Mouse (Mus musculus): ENCODE data around the gene Lypd6. TPM values are rescaled to one million over a fixed set of nuclear protein-coding genes. Genes with fewer than 3 reads are reported as not detected.

Gene Lypd6
- total RNA-seq (2015) (0.05 TPM in 1 of 2 replicates, not detected in the other), total RNA-seq (2017) (not detected in 2 replicates)

GRCm38 (mm10) chr2:50066246-50066967, at the start of gene Lypd6:
Lypd6 (plus strand) TSS chr2:50066429.
- ATAC-seq (ENCODE audit: poor library complexity, severe bottlenecking), result peak; percentile 74

GRCm38 (mm10) chr2:50019477-50019876, 46.8 kb upstream of the Lypd6 start:
- ATAC-seq (ENCODE audit: poor library complexity, severe bottlenecking), result no peak

- ATAC-seq (ENCODE audit: poor library complexity, severe bottlenecking), result no peak
Observed at GRCm38 (mm10) chr2:50025549-50025948, 40.7 kb upstream of the Lypd6 start.

- ATAC-seq (ENCODE audit: poor library complexity, severe bottlenecking), result peak; percentile 97
Observed at GRCm38 (mm10) chr2:50028930-50029329, 37.3 kb upstream of the Lypd6 start.

- ATAC-seq (ENCODE audit: poor library complexity, severe bottlenecking), result no peak
Observed at GRCm38 (mm10) chr2:50044170-50044870, 21.9 kb upstream of the Lypd6 start.

- ATAC-seq (ENCODE audit: poor library complexity, severe bottlenecking), result no peak
Observed at GRCm38 (mm10) chr2:50044871-50045470, 21.3 kb upstream of the Lypd6 start.

- no peak for ATAC-seq (ENCODE audit: poor library complexity, severe bottlenecking)
Observed at GRCm38 (mm10) chr2:50045841-50046240, 20.4 kb upstream of the Lypd6 start.

- no peak for ATAC-seq (ENCODE audit: poor library complexity, severe bottlenecking)
Observed at GRCm38 (mm10) chr2:50048442-50048841, 17.8 kb upstream of the Lypd6 start.

- ATAC-seq (ENCODE audit: poor library complexity, severe bottlenecking), result peak; percentile 79
Observed at GRCm38 (mm10) chr2:50053893-50054292, 12.3 kb upstream of the Lypd6 start.

GRCm38 (mm10) chr2:50065902-50066245, 355 bp upstream of the Lypd6 start:
- ATAC-seq (ENCODE audit: poor library complexity, severe bottlenecking), result no peak

- ATAC-seq (ENCODE audit: poor library complexity, severe bottlenecking), result no peak
Observed at GRCm38 (mm10) chr2:50066968-50067315, 713 bp downstream of the Lypd6 start.

- ATAC-seq (ENCODE audit: poor library complexity, severe bottlenecking), result no peak
Observed at GRCm38 (mm10) chr2:50069571-50070295, 3.5 kb downstream of the Lypd6 start.

- no peak for ATAC-seq (ENCODE audit: poor library complexity, severe bottlenecking)
Observed at GRCm38 (mm10) chr2:50072158-50072557, 5.9 kb downstream of the Lypd6 start.

- ATAC-seq (ENCODE audit: poor library complexity, severe bottlenecking), result no peak
Observed at GRCm38 (mm10) chr2:50084746-50085145, 18.5 kb downstream of the Lypd6 start.

- ATAC-seq (ENCODE audit: poor library complexity, severe bottlenecking), result no peak
Observed at GRCm38 (mm10) chr2:50087761-50088160, 21.5 kb downstream of the Lypd6 start.

GRCm38 (mm10) chr2:50096336-50096735, 30.1 kb downstream of the Lypd6 start:
- no peak for ATAC-seq (ENCODE audit: poor library complexity, severe bottlenecking)

GRCm38 (mm10) chr2:50100364-50101151, 34.3 kb downstream of the Lypd6 start:
- ATAC-seq (ENCODE audit: poor library complexity, severe bottlenecking), result no peak

- ATAC-seq (ENCODE audit: poor library complexity, severe bottlenecking), result no peak
Observed at GRCm38 (mm10) chr2:50101152-50101450, 34.9 kb downstream of the Lypd6 start.

GRCm38 (mm10) chr2:50103850-50104503, 37.7 kb downstream of the Lypd6 start:
- no peak for ATAC-seq (ENCODE audit: poor library complexity, severe bottlenecking)

- no peak for ATAC-seq (ENCODE audit: poor library complexity, severe bottlenecking)
Observed at GRCm38 (mm10) chr2:50105590-50105989, 39.4 kb downstream of the Lypd6 start.
